Mouse (Mus musculus): Measurements from ENCODE around the gene Fgfr1op.

Gene Fgfr1op

GRCm38 (mm10) chr17:8224072-8224471, 58.8 kb downstream of the Fgfr1op start:
- no peak for DNase-seq (ENCODE audit: extremely low read depth, insufficient read length, low spot score)

DNA sequence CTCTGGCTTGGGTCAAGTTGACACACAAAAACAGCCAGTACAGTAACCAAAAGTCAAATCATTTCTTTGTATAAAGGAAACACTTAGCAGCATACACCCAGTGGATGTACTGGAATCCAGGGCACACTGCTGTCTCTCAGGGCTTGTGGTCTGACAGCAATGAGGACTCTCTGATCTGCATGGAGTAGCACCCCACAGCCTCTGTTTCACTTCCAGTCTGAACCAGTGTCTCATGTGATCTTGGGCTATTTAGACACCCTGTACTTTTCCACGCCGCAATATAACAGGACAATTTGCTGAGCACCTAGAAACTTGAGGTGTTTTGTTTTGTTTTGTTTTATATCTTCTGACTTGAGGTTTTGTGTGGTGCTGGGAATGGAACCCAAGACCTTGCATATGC, 59.9 kb downstream of the Fgfr1op start:
- no peak for DNase-seq (ENCODE audit: extremely low read depth, insufficient read length, low spot score)

DNA sequence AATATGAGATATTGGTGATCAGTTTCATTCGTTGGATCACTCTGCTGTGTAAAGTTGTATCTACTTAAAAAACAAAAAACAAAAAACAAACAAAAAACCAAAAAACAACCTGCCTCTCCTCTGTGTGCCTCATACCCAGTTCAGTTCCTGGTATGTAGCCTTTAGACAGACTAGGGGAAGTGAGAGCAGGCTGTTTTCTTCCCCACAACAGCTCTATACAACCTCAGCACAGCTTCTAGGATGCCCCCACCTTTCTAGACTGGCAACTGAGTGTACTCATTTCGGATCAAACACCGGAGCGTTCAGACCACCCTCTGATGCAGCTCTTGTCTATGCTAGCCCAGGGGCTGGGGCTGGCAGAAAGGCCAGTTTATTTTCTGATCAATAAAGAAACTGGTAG, 60.4 kb downstream of the Fgfr1op start:
- DNase-seq (ENCODE audit: extremely low read depth, insufficient read length, low spot score) = no peak

- no peak for DNase-seq (ENCODE audit: extremely low read depth, insufficient read length, low spot score)
These were observed 63.3 kb downstream of the Fgfr1op start for GRCm38 (mm10) chr17:8228622-8229021.

DNA sequence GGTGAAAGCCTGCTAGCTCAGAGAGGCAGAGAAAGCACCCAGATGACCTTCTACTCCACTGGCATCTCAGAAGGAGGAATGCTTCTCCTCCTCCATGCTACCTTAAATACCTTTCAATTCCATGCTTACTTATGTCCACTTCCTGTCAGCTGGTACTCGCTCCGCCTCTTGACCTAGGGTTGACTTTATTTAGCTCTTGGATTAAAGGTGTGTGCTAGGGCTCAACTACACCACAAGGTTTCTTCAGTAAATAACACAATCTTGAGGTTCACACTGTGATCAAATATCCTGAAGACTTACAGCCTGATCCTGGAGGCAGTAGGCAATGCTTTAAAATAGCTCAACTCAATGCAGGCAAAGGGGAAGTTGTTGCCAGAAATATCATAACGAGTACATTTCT, 64.3 kb downstream of the Fgfr1op start:
- DNase-seq (ENCODE audit: extremely low read depth, insufficient read length, low spot score) = no peak

DNA sequence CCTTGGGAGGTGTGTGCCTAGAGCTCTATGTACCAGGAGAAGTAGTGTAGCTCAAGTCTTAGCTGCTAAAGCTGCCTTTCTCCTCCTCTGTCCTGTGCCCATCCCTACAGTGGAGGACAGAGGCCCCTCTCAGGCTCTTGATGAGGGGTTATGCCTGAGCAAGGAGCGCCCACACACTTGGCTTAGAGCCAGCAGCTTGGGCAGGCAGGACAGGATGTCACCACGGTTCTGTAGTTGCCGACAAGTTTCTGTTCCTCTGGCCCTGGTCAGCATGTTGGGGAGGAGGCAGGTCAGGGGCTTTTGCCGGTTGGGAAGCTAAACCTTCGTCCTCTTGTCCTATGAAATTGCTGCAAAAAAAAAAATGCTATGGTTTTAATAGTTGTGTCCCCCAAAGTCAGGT, 66.8 kb downstream of the Fgfr1op start:
- no peak for DNase-seq (ENCODE audit: extremely low read depth, insufficient read length, low spot score)

DNA sequence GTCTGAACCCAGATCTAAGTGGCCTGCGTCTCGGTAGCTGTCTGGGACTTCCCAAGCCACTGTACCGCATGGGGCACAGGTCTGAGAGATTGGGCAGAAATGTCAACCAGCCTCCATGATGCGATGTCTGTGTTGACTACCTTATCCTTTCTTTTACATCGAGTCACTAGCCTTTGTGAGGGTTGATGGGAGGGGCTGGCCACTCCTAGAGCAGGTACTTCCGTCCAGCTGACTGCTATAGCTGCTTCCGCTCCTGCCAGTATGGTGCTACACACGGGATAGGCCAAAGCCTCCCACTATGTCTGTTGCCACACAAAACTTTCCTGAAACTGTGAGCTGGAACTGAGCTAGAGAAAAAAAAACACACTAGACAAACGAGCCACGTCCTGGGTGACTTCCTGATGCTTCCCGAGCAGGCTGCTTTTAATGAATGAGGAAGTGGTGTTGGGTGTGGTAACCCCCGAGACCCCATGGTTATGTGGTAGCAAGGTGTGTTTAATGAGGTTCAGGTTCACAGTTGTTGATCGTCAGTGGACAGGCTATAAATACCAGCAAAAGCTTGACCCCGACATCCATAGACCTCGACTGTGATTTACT, 68.4 kb downstream of the Fgfr1op start:
- DNase-seq (ENCODE audit: extremely low read depth, insufficient read length, low spot score) = no peak

- no peak for DNase-seq (ENCODE audit: extremely low read depth, insufficient read length, low spot score)
These were observed 69.2 kb downstream of the Fgfr1op start for GRCm38 (mm10) chr17:8234537-8234936.

GRCm38 (mm10) chr17:8235743-8236142, 70.4 kb downstream of the Fgfr1op start, which contains the start of gene Ccr6:
Ccr6 (plus strand) TSS chr17:8236043.
- no peak for DNase-seq (ENCODE audit: extremely low read depth, insufficient read length, low spot score)

DNA sequence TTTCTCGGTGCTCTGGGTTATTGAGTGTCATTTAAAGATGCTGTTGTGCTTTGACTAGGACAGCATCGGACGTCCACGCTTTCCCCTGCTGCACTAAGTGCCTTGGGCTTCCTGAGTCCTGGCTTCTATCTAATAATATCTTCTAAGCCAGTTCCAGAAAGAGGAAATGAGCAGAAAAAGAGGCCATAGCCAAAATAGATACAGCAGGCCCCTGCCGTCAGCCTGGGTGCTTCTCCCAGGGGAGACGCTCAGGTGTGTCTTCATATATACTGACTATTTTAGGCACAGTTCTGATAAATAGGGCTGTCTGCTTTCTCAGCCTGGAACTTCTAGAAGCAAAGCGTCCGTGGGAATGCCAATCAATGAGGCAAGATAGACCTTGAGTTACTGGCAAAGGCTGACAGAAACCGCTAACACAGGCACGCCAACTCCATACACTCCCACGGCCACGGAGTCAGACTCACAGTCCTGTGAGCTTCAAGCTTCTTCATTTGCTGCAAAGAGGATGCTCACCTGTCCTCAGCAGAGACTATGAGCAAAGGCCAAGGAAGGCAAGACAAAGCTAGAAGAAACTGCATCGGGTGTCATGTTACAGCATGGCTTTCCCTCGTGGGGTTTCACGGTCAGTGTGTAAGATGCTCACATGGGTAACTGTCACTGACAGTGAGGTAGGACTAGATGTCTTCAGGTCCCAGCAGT, 72.9 kb downstream of the Fgfr1op start:
- DNase-seq (ENCODE audit: extremely low read depth, insufficient read length, low spot score) = no peak

DNA sequence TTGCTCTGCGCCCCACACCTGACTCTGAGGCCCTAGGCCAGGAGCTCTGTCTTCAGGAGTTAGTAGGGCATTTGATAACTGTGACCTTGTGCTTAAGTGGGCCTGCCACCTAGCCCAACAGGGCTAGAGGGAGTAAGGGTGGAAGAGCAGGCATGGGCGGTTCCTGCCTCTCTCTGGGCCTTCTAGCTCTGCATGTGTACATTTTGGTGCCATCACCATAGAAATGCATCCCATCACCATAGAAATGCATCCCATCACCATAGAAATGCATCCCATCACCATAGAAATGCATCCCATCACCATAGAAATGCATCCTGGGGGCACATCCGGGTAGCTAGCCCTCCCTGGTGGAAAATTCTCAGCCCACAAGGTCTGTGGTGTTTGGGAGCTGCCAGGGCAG, 74.3 kb downstream of the Fgfr1op start:
- DNase-seq (ENCODE audit: extremely low read depth, insufficient read length, low spot score) = no peak

- DNase-seq (ENCODE audit: extremely low read depth, insufficient read length, low spot score) = no peak
These were observed 75.2 kb downstream of the Fgfr1op start for GRCm38 (mm10) chr17:8240517-8240916.

GRCm38 (mm10) chr17:8241645-8242044, 76.3 kb downstream of the Fgfr1op start:
- no peak for DNase-seq (ENCODE audit: extremely low read depth, insufficient read length, low spot score)

DNA sequence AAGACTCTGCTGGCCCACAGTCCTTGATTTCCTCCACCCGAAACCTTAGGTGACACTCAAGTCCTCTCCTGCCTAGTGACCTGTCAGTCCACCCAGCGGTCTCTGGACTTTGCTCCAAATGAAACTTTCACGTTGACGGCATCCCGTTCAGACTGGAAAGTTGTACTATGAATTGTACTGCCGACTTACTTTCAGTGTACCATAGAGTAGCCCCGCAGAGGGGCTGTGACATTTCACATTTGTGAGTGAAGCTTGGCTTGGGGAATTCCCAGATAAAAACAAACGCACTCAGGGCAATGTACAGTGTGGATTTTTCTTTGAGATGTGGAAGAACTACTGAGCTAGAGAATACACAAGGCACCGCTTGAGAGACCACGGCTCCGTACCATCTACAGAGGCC, 76.9 kb downstream of the Fgfr1op start:
- DNase-seq (ENCODE audit: extremely low read depth, insufficient read length, low spot score) = no peak

- DNase-seq (ENCODE audit: extremely low read depth, insufficient read length, low spot score) = no peak
These were observed 78.8 kb downstream of the Fgfr1op start for GRCm38 (mm10) chr17:8244124-8244523.

DNA sequence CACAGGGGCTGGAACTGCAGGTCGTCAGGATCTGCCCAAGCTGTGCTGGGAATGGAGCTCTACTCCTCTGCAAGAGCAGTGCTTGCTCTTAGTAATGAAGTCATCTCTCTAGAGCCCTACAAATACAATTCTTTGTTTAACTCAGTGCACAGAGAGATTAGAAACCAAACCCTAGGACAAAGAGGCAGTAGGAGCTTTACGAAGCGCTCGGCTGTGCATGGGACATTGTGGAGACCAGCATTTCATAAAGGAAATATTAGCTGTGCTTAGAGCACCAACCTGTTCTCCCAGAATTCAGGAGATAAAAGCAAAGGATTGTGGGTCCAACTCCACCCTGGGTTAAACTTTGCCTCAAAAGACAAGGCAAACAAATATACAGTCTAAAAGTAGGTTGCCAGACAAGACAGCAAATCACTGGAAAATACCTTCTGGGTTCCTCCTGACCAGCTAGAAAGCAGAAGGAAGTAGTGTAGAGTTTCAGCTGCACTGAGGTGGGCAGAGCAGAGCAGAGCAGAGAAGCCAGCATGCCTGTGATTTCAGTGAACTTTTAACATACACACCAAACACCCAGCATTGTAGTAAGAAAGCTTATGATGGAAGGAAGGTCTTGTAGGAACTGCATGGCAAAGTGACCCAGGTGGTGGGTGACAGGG, 80.9 kb downstream of the Fgfr1op start:
- DNase-seq (ENCODE audit: extremely low read depth, insufficient read length, low spot score) = no peak

Data from 3134 (cell line).